Mouse (Mus musculus) heart, postnatal 0 days (tissue): ENCODE results near the gene Tmem203. TPM values are rescaled to one million over a fixed set of nuclear protein-coding genes. Genes with fewer than 3 reads are reported as not detected.

Experiments used
- ATAC-seq: fragments of 200-750 bp; cut with Nextera tagmentation; 2 replicates; pipeline ENCODE4 v1.8.0; 2017; ENCODE audit warnings: low read depth, moderate number of reproducible peaks, moderate library complexity; ENCODE audit not compliant: insufficient read depth
- DNase-seq: peaks from one replicate; pipeline ENCODE4 v3.0.0-alpha.2; 2016; ENCODE audit warnings: low spot score
- H3K27ac ChIP-seq: fragments of 300-500 bp; sonication (generic); 2 replicates; pipeline ENCODE4 v1.5.1; 2014; ENCODE audit warnings: low read depth, mild to moderate bottlenecking
- H3K27me3 ChIP-seq: fragments of 300-500 bp; sonication (generic); 2 replicates; pipeline ENCODE4 v1.6.1; 2014; ENCODE audit warnings: low read length, mixed read lengths; ENCODE audit not compliant: control insufficient read depth, insufficient read depth
- H3K36me3 ChIP-seq: fragments of 300-500 bp; sonication (generic); replicated peaks from 2 replicates; pipeline ENCODE4 v1.6.1; 2014; ENCODE audit warnings: low read length, mixed read lengths; ENCODE audit not compliant: control insufficient read depth, insufficient read depth
- H3K4me1 ChIP-seq: fragments of 300-500 bp; sonication (generic); 2 replicates; pipeline ENCODE4 v1.6.1; 2014; ENCODE audit warnings: antibody characterized with exemption; ENCODE audit not compliant: control insufficient read depth, insufficient read depth
- H3K4me2 ChIP-seq: fragments of 300-500 bp; sonication (generic); 2 replicates; pipeline ENCODE4 v1.6.1; 2014; ENCODE audit warnings: low read depth, mild to moderate bottlenecking, low read length, moderate library complexity
- H3K4me3 ChIP-seq: fragments of 300-500 bp; sonication (generic); 2 replicates; pipeline ENCODE4 v1.5.1; 2014; ENCODE audit warnings: low read depth, low read length
- H3K9ac ChIP-seq: fragments of 300-500 bp; sonication (generic); replicated peaks from 2 replicates; pipeline ENCODE4 v1.6.1; 2014; ENCODE audit warnings: low read depth, low read length, mixed read lengths
- H3K9me3 ChIP-seq: fragments of 300-500 bp; sonication (generic); replicated peaks from 2 replicates; pipeline ENCODE4 v1.6.1; 2016; ENCODE audit warnings: low read length; ENCODE audit not compliant: control insufficient read depth
- CTCF ChIP-seq: IDR thresholded peaks from 2 replicates; pipeline ENCODE4 v1.5.1; 2016; ENCODE audit warnings: antibody characterized with exemption, control low read depth, low read depth
- EP300 ChIP-seq: IDR thresholded peaks from 2 replicates; pipeline ENCODE4 v1.6.1; 2016; ENCODE audit warnings: antibody characterized with exemption, low read depth
- WGBS: fragments of 180-500 bp; shearing (Covaris S2); extraction: QIAGEN DNeasy Blood & Tissue Kit; methylation state at CpG from one replicate; pipeline ENCODE4 v1.1.7; 2014; 5-methylcytosine and 5-hydroxymethylcytosine counted together
- polyA plus RNA-seq: library from polyadenylated mRNA; unstranded; fragments of >200 nt; fragmentation: Nextera tagmentation; extraction: Ambion mirVana; gene quantifications from 2 replicates; pipeline ENCODE4 v1.2.1, GENCODE M21; 2015
- total RNA-seq: library from RNA; depleted of rRNA; stranded (reverse); fragments of >200 nt; gene quantifications from 2 replicates; pipeline ENCODE4 v1.2.3, GENCODE M21; 2014; ENCODE audit warnings: low replicate concordance; rRNA removed

Gene Tmem203
- total and polyA plus RNA-seq, 2 experiments from 2014 or later = 25.6 to 42.0 TPM

- Histone ChIP-seq H3K4me1 (no peaks in the 10 kb centered on the region), H3K4me2 (peak overlapping the region; percentile 60), H3K9me3 (no peaks in the 10 kb centered on the region), H3K9ac (no peak overlapping the region), H3K27ac (no peak overlapping the region), H3K4me3 (peak overlapping the region; percentile 40), H3K27me3 (peaks cover 31% of the 10 kb centered on the region), H3K36me3 (no peaks in the 10 kb centered on the region)
- 2% methylated on average over 45 of the region's 45 CpGs for WGBS
- no peak for TF ChIP-seq CTCF
- no peak for TF ChIP-seq EP300
- ATAC-seq (0 out of 2 replicates have a peak, but pooled peaks have one; percentile 17), DNase-seq (no peak)
Measured at GRCm38 (mm10) chr2:25304657-25305541, 49.7 kb downstream of the Tmem203 start.

Other genes starting within 250 kb of the Tmem203 start
Only the 30 nearest of the 34 such genes appear.
- 68.3 and 86.7 TPM in 2 replicates for gene Nsmf, start 201.1 kb upstream of the Tmem203 start, total RNA-seq
- 33.5 and 36.0 TPM in 2 replicates for gene Nsmf, start 201.1 kb upstream of the Tmem203 start, polyA plus RNA-seq
- not detected in 2 replicates for gene Entpd8, start 175.1 kb upstream of the Tmem203 start, total RNA-seq
- gene Entpd8, start 175.1 kb upstream of the Tmem203 start, polyA plus RNA-seq = not detected in 2 replicates
- gene Noxa1, start 160.3 kb upstream of the Tmem203 start, total RNA-seq = not detected in 2 replicates
- not detected in 2 replicates for gene Noxa1, start 160.3 kb upstream of the Tmem203 start, polyA plus RNA-seq
- gene Nrarp, start 74.7 kb upstream of the Tmem203 start, total RNA-seq = 34.1 and 38.1 TPM in 2 replicates
- 8.8 and 9.6 TPM in 2 replicates for gene Nrarp, start 74.7 kb upstream of the Tmem203 start, polyA plus RNA-seq
- 4.9 and 8.6 TPM in 2 replicates for gene Tor4a, start 58.6 kb upstream of the Tmem203 start, total RNA-seq
- 4.4 and 5.2 TPM in 2 replicates for gene Tor4a, start 58.6 kb upstream of the Tmem203 start, polyA plus RNA-seq
- gene Nelfb, start 44.0 kb upstream of the Tmem203 start, total RNA-seq = 49.0 and 63.7 TPM in 2 replicates
- 38.4 and 41.9 TPM in 2 replicates for gene Nelfb, start 44.0 kb upstream of the Tmem203 start, polyA plus RNA-seq
- gene Stpg3, start 40.8 kb upstream of the Tmem203 start, total RNA-seq = not detected in 2 replicates
- not detected in 2 replicates for gene Stpg3, start 40.8 kb upstream of the Tmem203 start, polyA plus RNA-seq
- gene Fam166a, start 36.7 kb upstream of the Tmem203 start, total RNA-seq = not detected in 2 replicates
- gene Fam166a, start 36.7 kb upstream of the Tmem203 start, polyA plus RNA-seq = 0.33 TPM in 1 of 2 replicates, not detected in the other
- 665 and 888 TPM in 2 replicates for gene Tubb4b, start 30.7 kb upstream of the Tmem203 start, total RNA-seq
- 217 and 244 TPM in 2 replicates for gene Tubb4b, start 30.7 kb upstream of the Tmem203 start, polyA plus RNA-seq
- gene Slc34a3, start 21.1 kb upstream of the Tmem203 start, total RNA-seq = not detected in 2 replicates
- not detected in 2 replicates for gene Slc34a3, start 21.1 kb upstream of the Tmem203 start, polyA plus RNA-seq
- gene Rnf224, start 18.7 kb upstream of the Tmem203 start, total RNA-seq = not detected in 2 replicates
- not detected in 2 replicates for gene Rnf224, start 18.7 kb upstream of the Tmem203 start, polyA plus RNA-seq
- 2.4 and 4.1 TPM in 2 replicates for gene Rnf208, start 13.2 kb upstream of the Tmem203 start, total RNA-seq
- 0.92 and 1.1 TPM in 2 replicates for gene Rnf208, start 13.2 kb upstream of the Tmem203 start, polyA plus RNA-seq
- gene Cysrt1, start 13.0 kb upstream of the Tmem203 start, total RNA-seq = not detected in 2 replicates
- not detected in 2 replicates for gene Cysrt1, start 13.0 kb upstream of the Tmem203 start, polyA plus RNA-seq
- 4.8 and 6.9 TPM in 2 replicates for gene AL732309.1, start 8.6 kb upstream of the Tmem203 start, total RNA-seq
- 0.97 and 1.6 TPM in 2 replicates for gene AL732309.1, start 8.6 kb upstream of the Tmem203 start, polyA plus RNA-seq
- gene Tprn, start 7.2 kb downstream of the Tmem203 start, total RNA-seq = 5.2 and 5.4 TPM in 2 replicates
- 3.6 and 3.7 TPM in 2 replicates for gene Tprn, start 7.2 kb downstream of the Tmem203 start, polyA plus RNA-seq
- gene Ssna1, start 17.0 kb downstream of the Tmem203 start, total RNA-seq = 58.9 and 110 TPM in 2 replicates
- gene Ssna1, start 17.0 kb downstream of the Tmem203 start, polyA plus RNA-seq = 111 and 117 TPM in 2 replicates
- 31.4 and 48.6 TPM in 2 replicates for gene Anapc2, start 17.0 kb downstream of the Tmem203 start, total RNA-seq
- 41.0 and 46.5 TPM in 2 replicates for gene Anapc2, start 17.0 kb downstream of the Tmem203 start, polyA plus RNA-seq
- gene Tmem210, start 32.7 kb downstream of the Tmem203 start, total RNA-seq = not detected in 2 replicates
- not detected in 2 replicates for gene Tmem210, start 32.7 kb downstream of the Tmem203 start, polyA plus RNA-seq
- not detected in 2 replicates for gene Lrrc26, start 34.5 kb downstream of the Tmem203 start, total RNA-seq
- 1.2 TPM in 1 of 2 replicates, not detected in the other for gene Lrrc26, start 34.5 kb downstream of the Tmem203 start, polyA plus RNA-seq
- gene Grin1, start 63.7 kb downstream of the Tmem203 start, total RNA-seq = 0.46 TPM in 1 of 2 replicates, not detected in the other
- not detected in 2 replicates for gene Grin1, start 63.7 kb downstream of the Tmem203 start, polyA plus RNA-seq
- gene Man1b1, start 76.9 kb downstream of the Tmem203 start, total RNA-seq = 20.1 and 41.2 TPM in 2 replicates
- gene Man1b1, start 76.9 kb downstream of the Tmem203 start, polyA plus RNA-seq = 18.8 and 19.5 TPM in 2 replicates
- 9.0 and 13.2 TPM in 2 replicates for gene Dpp7, start 100.9 kb downstream of the Tmem203 start, total RNA-seq
- gene Dpp7, start 100.9 kb downstream of the Tmem203 start, polyA plus RNA-seq = 4.3 and 4.6 TPM in 2 replicates
- 1.3 and 10.9 TPM in 2 replicates for gene Uap1l1, start 110.2 kb downstream of the Tmem203 start, total RNA-seq
- 13.0 and 14.3 TPM in 2 replicates for gene Uap1l1, start 110.2 kb downstream of the Tmem203 start, polyA plus RNA-seq
- gene Sapcd2, start 116.9 kb downstream of the Tmem203 start, total RNA-seq = 14.0 and 26.1 TPM in 2 replicates
- gene Sapcd2, start 116.9 kb downstream of the Tmem203 start, polyA plus RNA-seq = 5.6 and 6.4 TPM in 2 replicates
- gene Entpd2, start 140.4 kb downstream of the Tmem203 start, total RNA-seq = 7.9 and 44.8 TPM in 2 replicates
- 3.5 and 4.2 TPM in 2 replicates for gene Entpd2, start 140.4 kb downstream of the Tmem203 start, polyA plus RNA-seq
- gene Npdc1, start 143.9 kb downstream of the Tmem203 start, total RNA-seq = 43.0 and 49.7 TPM in 2 replicates
- gene Npdc1, start 143.9 kb downstream of the Tmem203 start, polyA plus RNA-seq = 21.0 and 24.5 TPM in 2 replicates
- gene Fut7, start 167.8 kb downstream of the Tmem203 start, total RNA-seq = not detected in 2 replicates
- not detected in 2 replicates for gene Fut7, start 167.8 kb downstream of the Tmem203 start, polyA plus RNA-seq
- gene Abca2, start 173.3 kb downstream of the Tmem203 start, total RNA-seq = 27.6 and 32.0 TPM in 2 replicates
- 2.4 and 3.6 TPM in 2 replicates for gene Abca2, start 173.3 kb downstream of the Tmem203 start, polyA plus RNA-seq
- 2.4 and 4.5 TPM in 2 replicates for gene Clic3, start 201.4 kb downstream of the Tmem203 start, total RNA-seq
- gene Clic3, start 201.4 kb downstream of the Tmem203 start, polyA plus RNA-seq = 6.5 and 7.4 TPM in 2 replicates
- 71.9 and 90.7 TPM in 2 replicates for gene Paxx, start 205.7 kb downstream of the Tmem203 start, total RNA-seq
- 42.7 and 45.5 TPM in 2 replicates for gene Paxx, start 205.7 kb downstream of the Tmem203 start, polyA plus RNA-seq